Mouse (Mus musculus) ES-E14 (cell line): Measurements from ENCODE around the gene Gm14862. TPM values are rescaled to one million over a fixed set of nuclear protein-coding genes. Genes with fewer than 3 reads are reported as not detected.
"Not testable (repeated sequence)": the region's sequence is repeated elsewhere in the genome, so short reads cannot be mapped to it uniquely, and the experiment has no call there.

ENCODE experiments used
- DNase-seq: peaks from one replicate; pipeline ENCODE4 v3.0.0-alpha.2; 2013; ENCODE audit warnings: low read depth, low spot score
- H3K27ac ChIP-seq: 2 replicates; pipeline ENCODE4 v1.5.1; 2012; ENCODE audit warnings: low read depth, mild to moderate bottlenecking, low read length, moderate library complexity, mixed read lengths; ENCODE audit not compliant: poor library complexity, insufficient read depth, severe bottlenecking
- H3K36me3 ChIP-seq: 2 replicates; pipeline ENCODE4 v1.6.1; 2012; ENCODE audit warnings: mild to moderate bottlenecking, low read length, moderate library complexity, mixed read lengths; ENCODE audit not compliant: control insufficient read depth, poor library complexity, insufficient read depth, severe bottlenecking
- H3K4me1 ChIP-seq, 2 experiments: fragments of 150-350 bp in 1 of 2; sonication (generic) in 1 of 2; 2 replicates each; pipeline ENCODE4 v1.6.1; 2012; ENCODE audit warnings: low read length in 2 of 2, mild to moderate bottlenecking in 1 of 2, mixed read lengths in 1 of 2; ENCODE audit not compliant: control insufficient read depth in 2 of 2, insufficient read depth in 2 of 2, poor library complexity in 1 of 2
- H3K4me3 ChIP-seq, 2 experiments: fragments of 150-350 bp in 1 of 2; sonication (generic) in 1 of 2; 2 replicates each; pipeline ENCODE4 v1.5.1; 2012; ENCODE audit warnings: low read length in 2 of 2, low read depth in 1 of 2, mild to moderate bottlenecking in 1 of 2, mixed read lengths in 1 of 2; ENCODE audit not compliant: insufficient read depth in 1 of 2, poor library complexity in 1 of 2, severe bottlenecking in 1 of 2
- H3K9ac ChIP-seq: 2 replicates; pipeline ENCODE4 v1.6.1; 2012; ENCODE audit warnings: low read depth, mild to moderate bottlenecking, low read length, mixed read lengths; ENCODE audit not compliant: poor library complexity, insufficient read depth, severe bottlenecking
- H3K9me3 ChIP-seq: fragments of 150-350 bp; sonication (generic); 2 replicates; pipeline ENCODE4 v1.6.1; 2012; ENCODE audit warnings: low read depth, mild to moderate bottlenecking, low read length; ENCODE audit not compliant: control insufficient read depth, insufficient read depth
- CHD2 ChIP-seq: IDR thresholded peaks from 2 replicates; pipeline ENCODE4 v1.6.1; 2014; ENCODE audit warnings: mild to moderate bottlenecking, low read depth, low read length, inconsistent platforms
- HCFC1 ChIP-seq: IDR thresholded peaks from 2 replicates; pipeline ENCODE4 v1.6.1; 2012; ENCODE audit warnings: low read length, inconsistent platforms, borderline replicate concordance; ENCODE audit not compliant: insufficient read depth
- MAFK ChIP-seq: IDR thresholded peaks from 2 replicates; pipeline ENCODE4 v1.6.1; 2014; ENCODE audit warnings: mild to moderate bottlenecking, low read depth, low read length, inconsistent platforms; ENCODE audit not compliant: insufficient read depth
- ZC3H11A ChIP-seq: IDR thresholded peaks from 2 replicates; pipeline ENCODE4 v1.6.1; 2012; ENCODE audit warnings: low read depth, mild to moderate bottlenecking, inconsistent platforms, low read length, borderline replicate concordance
- ZNF384 ChIP-seq: IDR thresholded peaks from 2 replicates; pipeline ENCODE4 v1.6.1; 2012; ENCODE audit warnings: low read depth, low read length, inconsistent platforms
- in situ Hi-C, 2 experiments: fragments of 600-800 bp; cut with MboI; formaldehyde crosslinking; loops; one replicate each; pipeline ENCODE4 v1.15.1; 2025; ENCODE audit warnings: low sequenced_read_pairs in 2 of 2, inconsistent platforms in 1 of 2; ENCODE audit not compliant: unreplicated experiment in 2 of 2
- total RNA-seq: library from RNA; depleted of rRNA; stranded (reverse); fragments of 300-350 nt; gene quantifications from 2 replicates; pipeline ENCODE4 v1.2.3, GENCODE M21; 2012; rRNA removed

Gm14862 gene
- not detected in 2 replicates for total RNA-seq

- Histone ChIP-seq H3K36me3 (no peaks in the 10 kb centered on the region), H3K27ac (no peak within 1 kb of the TSS), H3K9ac (no peak within 1 kb of the TSS), H3K4me1 (no peaks in the 10 kb centered on the region), H3K9me3 (no peaks in the 10 kb centered on the region), H3K4me3 (no peak within 1 kb of the TSS)
- no peak for TF ChIP-seq ZC3H11A
- TF ChIP-seq HCFC1: no peak
- TF ChIP-seq MAFK: no peak
- TF ChIP-seq ZNF384: no peak
- TF ChIP-seq CHD2: no peak
- no peak for DNase-seq
- in situ Hi-C loops: no loop called here
Measured at GRCm38 (mm10) chrX:9256766-9257165, at the start of gene Gm14862. Gene Gm14862 (minus strand): TSS chrX:9256899.

- TF ChIP-seq CHD2 (no peak), ZC3H11A (no peak), HCFC1 (no peak), MAFK (no peak), ZNF384 (no peak)
- Histone ChIP-seq H3K36me3 (no peaks in the 10 kb centered on the region), H3K27ac (no peak overlapping the region), H3K9ac (no peak overlapping the region), H3K9me3 (no peaks in the 10 kb centered on the region), H3K4me1 (no peaks in the 10 kb centered on the region), H3K4me3 (no peak overlapping the region)
- no peak for DNase-seq
- in situ Hi-C loops: no loop called here
Measured at GRCm38 (mm10) chrX:9303455-9303854, 46.8 kb upstream of the Gm14862 start.

- H3K9me3 ChIP-seq: no peaks in the 10 kb centered on the region
- H3K36me3 ChIP-seq: no peaks in the 10 kb centered on the region
- no peak overlapping the region for H3K9ac ChIP-seq
- H3K4me3 ChIP-seq: no peak overlapping the region
- TF ChIP-seq CHD2 (no peak), HCFC1 (no peak), MAFK (no peak), ZNF384 (no peak), ZC3H11A (no peak)
- H3K27ac ChIP-seq: no peak overlapping the region
- in situ Hi-C loops: no loop called here
- no peak for DNase-seq
- H3K4me1 ChIP-seq: no peaks in the 10 kb centered on the region
Measured at GRCm38 (mm10) chrX:9302791-9303190, 46.1 kb upstream of the Gm14862 start.

- TF ChIP-seq ZC3H11A: no peak
- TF ChIP-seq ZNF384: no peak
- no peak for TF ChIP-seq CHD2
- no peak for TF ChIP-seq MAFK
- TF ChIP-seq HCFC1: no peak
- Histone ChIP-seq H3K9ac (no peak overlapping the region), H3K9me3 (no peaks in the 10 kb centered on the region), H3K27ac (no peak overlapping the region), H3K4me3 (no peak overlapping the region), H3K4me1 (no peaks in the 10 kb centered on the region), H3K36me3 (no peaks in the 10 kb centered on the region)
- no peak for DNase-seq
- in situ Hi-C loops: no loop called here
Measured at GRCm38 (mm10) chrX:9298413-9298864, 41.7 kb upstream of the Gm14862 start.

- H3K9ac ChIP-seq: not testable (repeated sequence)
Measured at GRCm38 (mm10) chrX:9293140-9293829, 36.6 kb upstream of the Gm14862 start.

GRCm38 (mm10) chrX:9283464-9283863 is 26.8 kb upstream of the Gm14862 start, which contains the start of gene H2al1m:
Gene H2al1m (plus strand): TSS chrX:9283764.
- H3K4me3 ChIP-seq, in situ Hi-C loops, H3K9me3 ChIP-seq, H3K36me3 ChIP-seq, DNase-seq, H3K27ac ChIP-seq, H3K4me1 ChIP-seq, H3K9ac ChIP-seq: not testable (repeated sequence)

More at GRCm38 (mm10) chrX:9293140-9293829, 36.6 kb upstream of the Gm14862 start:
- DNase-seq, H3K4me1 ChIP-seq, H3K9me3 ChIP-seq, in situ Hi-C loops, H3K4me3 ChIP-seq, H3K27ac ChIP-seq, H3K36me3 ChIP-seq: not testable (repeated sequence)
